Mouse (Mus musculus) embryonic fibroblast, embryonic 13.5 days (primary cell): ENCODE results near the gene Bach2.

Source experiments
- CTCF ChIP-seq: IDR thresholded peaks from 2 replicates; pipeline ENCODE4 v1.5.1; 2011; ENCODE audit warnings: mild to moderate bottlenecking, control low read depth, low read length, moderate library complexity, borderline replicate concordance; ENCODE audit not compliant: insufficient read depth
- POLR2A ChIP-seq: IDR thresholded peaks from 2 replicates; pipeline ENCODE4 v1.6.1; 2011; ENCODE audit warnings: low read depth, mild to moderate bottlenecking, control low read depth, low read length, moderate library complexity

GRCm38 (mm10) chr4:32220961-32221360 is 17.6 kb upstream of the Bach2 start:
- no peak for TF ChIP-seq CTCF
- no peak for TF ChIP-seq POLR2A
